Mouse (Mus musculus) naive thymus-derived CD4-positive, alpha-beta T cell, adult 5 months (primary cell): ENCODE data around the gene Rtn1. TPM values are rescaled to one million over a fixed set of nuclear protein-coding genes. Genes with fewer than 3 reads are reported as not detected.

Experiments
- polyA plus RNA-seq: library from polyadenylated mRNA; unstranded; fragments of 100-300 nt; shearing (Covaris generic); gene quantifications from one replicate; pipeline ENCODE4 v1.2.1, GENCODE M21; 2017

The Rtn1 gene
- not detected for polyA plus RNA-seq

DNA sequence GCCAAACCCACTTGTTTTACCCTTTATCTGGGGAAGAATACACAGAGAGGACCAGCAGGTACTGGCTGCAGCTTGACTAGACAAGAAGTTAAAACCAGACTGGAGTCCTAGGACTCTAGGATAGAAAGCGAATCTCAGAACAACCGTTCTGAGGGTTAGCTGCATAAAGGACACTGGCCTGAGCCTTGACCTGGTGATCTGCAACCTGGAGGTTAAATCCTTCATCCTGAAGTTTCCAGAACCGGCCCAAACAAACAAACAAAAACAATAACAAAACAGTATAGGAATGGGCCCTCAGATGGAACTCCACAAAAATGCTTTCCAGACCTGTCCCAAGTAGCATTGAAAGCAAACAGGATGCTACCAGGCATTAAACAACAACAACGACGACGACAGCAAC lies at the start of gene Rtn1:
Gene Rtn1, minus strand, starts transcription at position 101 of the 400 bp plus-strand sequence.

GRCm38 (mm10) chr12:72441839-72442576 lies 33.2 kb upstream of the Rtn1 start, which contains the start of gene Lrrc9:
Lrrc9 (plus strand) TSS chr12:72441866.

DNA sequence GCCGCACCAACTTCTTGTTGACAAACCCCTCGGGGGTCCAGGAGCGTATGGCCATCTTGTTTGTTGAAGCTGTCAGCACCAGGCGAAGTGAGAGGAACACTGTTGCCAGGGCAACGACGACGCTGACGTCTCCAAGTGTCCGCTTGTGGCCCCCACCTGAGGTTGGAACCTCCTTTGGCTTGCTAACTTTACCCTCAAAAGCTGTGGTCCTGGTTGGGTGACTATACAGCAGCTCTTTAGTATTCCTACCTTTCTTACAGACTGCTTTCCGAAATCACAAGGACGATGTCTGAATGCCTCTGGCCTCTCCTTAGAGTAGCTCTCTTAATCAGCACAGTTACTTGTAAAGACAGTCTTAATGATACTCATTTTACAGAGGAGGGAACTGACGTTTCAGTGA lies 223.9 kb downstream of the Rtn1 start, which contains the start of gene Ccdc175:
Gene Ccdc175, minus strand, starts transcription at position 101 of the 400 bp plus-strand sequence.

Other genes starting within 250 kb of the Rtn1 start
- not detected for gene Ccdc175, start 224.0 kb downstream of the Rtn1 start, polyA plus RNA-seq
- gene Lrrc9, start 32.8 kb upstream of the Rtn1 start, polyA plus RNA-seq: not detected
- 4.9 TPM for gene Pcnx4, start 127.3 kb upstream of the Rtn1 start, polyA plus RNA-seq
- not detected for gene Gm4756, start 240.6 kb upstream of the Rtn1 start, polyA plus RNA-seq